ENCODE assay signal across 16 mouse cellular contexts in the genomic region with DNA sequence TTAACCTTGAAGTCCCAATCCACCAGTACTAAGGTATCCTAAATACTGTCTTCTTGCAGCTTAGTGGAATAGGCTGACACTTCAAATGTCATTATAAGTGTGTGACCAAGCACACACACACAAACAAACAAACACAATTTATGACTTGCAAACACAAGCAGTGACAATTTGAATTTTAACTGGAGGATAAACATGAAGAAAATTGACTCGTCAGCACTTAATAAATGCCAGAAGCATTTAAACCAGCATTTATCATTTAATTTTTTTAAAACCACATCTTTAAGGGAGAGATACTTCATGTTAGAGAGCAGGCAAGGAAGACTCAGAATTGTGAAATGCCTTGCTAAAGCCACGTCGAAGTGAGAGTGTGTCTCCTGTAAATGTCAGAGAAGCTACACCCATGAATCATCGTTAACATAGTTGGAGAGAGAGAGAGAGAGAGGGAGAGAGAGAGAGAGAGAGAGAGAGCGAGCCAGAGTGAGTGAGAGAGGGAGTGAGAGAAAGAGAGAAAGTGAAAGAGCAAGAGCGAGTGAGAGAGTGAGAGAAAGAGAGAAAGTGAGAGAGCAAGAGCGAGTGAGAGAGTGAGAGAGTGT.
DNase-seq lines count a peak whose midpoint lies in the region.
"Had no signal": no experiment of that assay in that cellular context is flagged by ENCODE, and none has a peak within 500 bp of the region (broad histone marks: within the 10 kb centered on the region; RNA-seq: fewer than 3 reads in every experiment).

No protein-coding gene starts in this region.

- no peak overlapping the region for H3K27ac ChIP-seq in heart, embryonic 10.5 days
- H3K27ac ChIP-seq: embryonic facial prominence, embryonic 15.5 days; forebrain, embryonic 15.5 days; hindbrain, embryonic 15.5 days had no signal

- no peaks in the 10 kb centered on the region for H3K4me1 ChIP-seq in heart, embryonic 10.5 days
- H3K4me1 ChIP-seq: embryonic facial prominence, embryonic 15.5 days; forebrain, embryonic 15.5 days; hindbrain, embryonic 15.5 days had no signal

- H3K9me3 ChIP-seq in heart, embryonic 10.5 days, result no peaks in the 10 kb centered on the region
- H3K9me3 ChIP-seq: embryonic facial prominence, embryonic 15.5 days; forebrain, embryonic 15.5 days; hindbrain, embryonic 15.5 days had no signal

- peak; percentile 19 for DNase-seq in heart, adult 11 months
- DNase-seq in heart, embryonic 10.5 days (ENCODE audit: low spot score), result no peak
- peak; percentile 58 for DNase-seq in 3134 (ENCODE audit: extremely low read depth, insufficient read length, low spot score)
- DNase-seq in 416B (ENCODE audit: low read depth), result peak; percentile 65
- peak; percentile 8 for DNase-seq in brain, adult 2 months (ENCODE audit: low read depth, low spot score)
- no peak for DNase-seq in natural killer cell, adult 2 months (ENCODE audit: low spot score in 2 of 2)
- no peak for DNase-seq in urinary bladder, postnatal 4 days (ENCODE audit: low spot score in 2 of 2)
- DNase-seq: adrenal gland, postnatal 25 days; cerebellum, adult 2 months; cerebellum, postnatal 10 days; gastrocnemius, postnatal 14 days; heart, postnatal 36 days; kidney, adult 2 months had no signal

- no peaks in the 10 kb centered on the region for H3K36me3 ChIP-seq in heart, embryonic 10.5 days
- H3K36me3 ChIP-seq: embryonic facial prominence, embryonic 15.5 days; forebrain, embryonic 15.5 days; hindbrain, embryonic 15.5 days had no signal

- no peak overlapping the region for H3K4me3 ChIP-seq in heart, embryonic 10.5 days
- H3K4me3 ChIP-seq: embryonic facial prominence, embryonic 15.5 days; forebrain, embryonic 15.5 days; hindbrain, embryonic 15.5 days had no signal

- WGBS in heart, embryonic 10.5 days, result 67% methylated on average over 7 of the region's 7 CpGs

- no peaks in the 10 kb centered on the region for H3K27me3 ChIP-seq in heart, embryonic 10.5 days (ENCODE audit: insufficient read depth, poor library complexity, severe bottlenecking)
- H3K27me3 ChIP-seq: embryonic facial prominence, embryonic 15.5 days; forebrain, embryonic 15.5 days; hindbrain, embryonic 15.5 days had no signal

Comparison
In these comparisons a context has a peak if more than half of its experiments do, and no peak if none do; other contexts are left out.
1. DNase-seq: peak in heart, adult 11 months (single experiment), 3134 (single experiment), 416B (single experiment) and brain, adult 2 months (single experiment); none in heart, embryonic 10.5 days (single experiment), natural killer cell, adult 2 months (0 of 2) and urinary bladder, postnatal 4 days (0 of 2).